In the genomic region with DNA sequence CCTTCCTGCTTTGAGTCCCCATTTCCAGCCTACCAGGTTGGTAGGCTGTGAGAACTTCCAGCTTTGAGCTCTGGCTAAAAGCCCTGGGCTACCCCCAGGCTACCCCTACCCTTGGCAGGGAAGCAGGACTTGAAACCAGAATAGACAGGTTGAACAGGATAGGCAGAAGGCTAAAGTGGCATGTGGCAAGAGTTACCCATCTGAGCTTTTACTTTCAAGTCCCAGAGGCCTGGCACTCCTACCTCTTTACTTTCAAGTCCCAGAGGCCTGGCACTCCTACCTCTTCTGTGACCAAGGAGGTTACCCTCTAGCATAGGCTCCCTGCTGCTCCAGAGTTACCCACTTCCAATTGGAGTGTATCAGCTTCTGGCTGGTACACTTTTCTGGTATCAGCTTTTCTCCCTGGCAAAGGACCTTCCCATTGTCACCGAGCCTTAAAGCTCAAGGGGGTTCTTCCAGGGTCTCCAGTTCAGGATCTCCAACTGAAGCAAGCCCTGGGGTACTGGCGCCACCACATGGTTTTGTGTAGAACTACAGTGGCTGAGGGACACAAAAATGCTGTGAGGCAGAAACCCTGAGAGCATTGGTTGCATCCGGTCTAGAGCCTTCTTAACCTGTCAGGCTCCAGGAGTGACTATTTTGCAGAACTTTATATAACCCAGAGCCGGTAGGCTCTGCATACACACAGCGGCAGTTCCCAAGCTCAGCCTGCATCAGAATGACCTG, we compare ENCODE assay signal across 8 mouse cellular contexts. TPM values are rescaled to one million over a fixed set of nuclear protein-coding genes. Genes with fewer than 3 reads are reported as not detected.
DNase-seq lines count a peak whose midpoint lies in the region; ATAC-seq and TF ChIP-seq lines count a peak whose summit lies in the region.

No protein-coding gene starts in this region.

- DNase-seq in layer of hippocampus, adult 11-12 months (ENCODE audit: low spot score): peak; percentile 68
- DNase-seq in layer of hippocampus, adult 9-11 months: no peak
- peak; percentile 71 for DNase-seq in ES-CJ7 (ENCODE audit: low read depth, low spot score)
- DNase-seq in adipocyte (ENCODE audit: low spot score): peak; percentile 12
- peak; percentile 73 for DNase-seq in hindbrain, postnatal 0 days (ENCODE audit: low spot score)
- DNase-seq in lung, postnatal 0 days (ENCODE audit: low spot score): peak; percentile 57
- DNase-seq in thymus, postnatal 0 days (ENCODE audit: low spot score): peak; percentile 81
- no peak for DNase-seq in heart, postnatal 25 days (ENCODE audit: low spot score)

- no peak overlapping the region for H3K27ac ChIP-seq in hindbrain, postnatal 0 days
- no peak overlapping the region for H3K27ac ChIP-seq in lung, postnatal 0 days (ENCODE audit: low read length)

- intact Hi-C loops in heart, postnatal 25 days (cut with DNase I): loop anchor here (1.0 to 5.0 kb wide), 2 partner anchors 42 to 92 kb away; no protein-coding TSS in a partner anchor

- TF ChIP-seq EP300 in lung, postnatal 0 days (IDR thresholded peaks at IDR 0.05): no peak

- H3K4me3 ChIP-seq in hindbrain, postnatal 0 days (ENCODE audit: low read length): no peak overlapping the region
- H3K4me3 ChIP-seq in lung, postnatal 0 days (ENCODE audit: low read depth, low read length): no peak overlapping the region

- H3K27me3 ChIP-seq in hindbrain, postnatal 0 days (ENCODE audit: insufficient read depth, low read length): no peaks in the 10 kb centered on the region
- no peaks in the 10 kb centered on the region for H3K27me3 ChIP-seq in lung, postnatal 0 days (replicated peaks; ENCODE audit: insufficient read depth, low read length)

- no peak overlapping the region for H3K4me2 ChIP-seq in hindbrain, postnatal 0 days (ENCODE audit: low read depth, low read length)
- no peak overlapping the region for H3K4me2 ChIP-seq in lung, postnatal 0 days (replicated peaks; ENCODE audit: low read depth, low read length)

- no peak for ATAC-seq in hindbrain, postnatal 0 days
- peak; percentile 77 for ATAC-seq in lung, postnatal 0 days

- H3K9ac ChIP-seq in hindbrain, postnatal 0 days (replicated peaks; ENCODE audit: low read length): no peak overlapping the region
- H3K9ac ChIP-seq in lung, postnatal 0 days (replicated peaks; ENCODE audit: low read depth): no peak overlapping the region

- peak; percentile 82 for TF ChIP-seq CTCF in hindbrain, postnatal 0 days (IDR thresholded peaks at IDR 0.05; ENCODE audit: low read depth)
- peak; percentile 84 for TF ChIP-seq CTCF in lung, postnatal 0 days (IDR thresholded peaks at IDR 0.05)

- 13% methylated on average over 5 of the region's 5 CpGs for WGBS in hindbrain, postnatal 0 days
- WGBS in lung, postnatal 0 days: 13% methylated on average over 5 of the region's 5 CpGs

- H3K4me1 ChIP-seq in hindbrain, postnatal 0 days (ENCODE audit: insufficient read depth, low read length): no peaks in the 10 kb centered on the region
- no peaks in the 10 kb centered on the region for H3K4me1 ChIP-seq in lung, postnatal 0 days (ENCODE audit: insufficient read depth, low read depth, low read length)

- H3K36me3 ChIP-seq in hindbrain, postnatal 0 days (ENCODE audit: insufficient read depth, low read length): no peaks in the 10 kb centered on the region
- H3K36me3 ChIP-seq in lung, postnatal 0 days (ENCODE audit: insufficient read depth, low read length): no peaks in the 10 kb centered on the region

- no peaks in the 10 kb centered on the region for H3K9me3 ChIP-seq in hindbrain, postnatal 0 days (ENCODE audit: low read length)
- no peaks in the 10 kb centered on the region for H3K9me3 ChIP-seq in lung, postnatal 0 days (ENCODE audit: low read length)

RNA-seq across cellular contexts. Expression of a gene that starts 10.1 kb away (rescaled TPM):
- 32.5 and 37.7 TPM in 2 replicates for total RNA-seq in hindbrain, postnatal 0 days (2014; rRNA removed)
- 17.8 and 20.6 TPM in 2 replicates for polyA plus RNA-seq in hindbrain, postnatal 0 days (2015; fragmentation: Nextera tagmentation; extraction: Ambion mirVana)
- 5.4 and 5.6 TPM in 2 replicates for polyA plus RNA-seq in lung, postnatal 0 days (2015; fragmentation: Nextera tagmentation; extraction: Ambion mirVana)
- 7.0 and 8.6 TPM in 2 replicates for polyA plus RNA-seq in thymus, postnatal 0 days (2015; fragmentation: Nextera tagmentation; extraction: Ambion mirVana)
- total RNA-seq in heart, postnatal 25 days (2021): 1 to 10 TPM; 4.6 to 5.8 TPM

RNA-seq across cellular contexts. Expression of a gene that starts 30.1 kb away (rescaled TPM):
- total RNA-seq in hindbrain, postnatal 0 days (2014; rRNA removed): 73.1 and 81.7 TPM in 2 replicates
- 78.2 and 88.3 TPM in 2 replicates for polyA plus RNA-seq in hindbrain, postnatal 0 days (2015; fragmentation: Nextera tagmentation; extraction: Ambion mirVana)
- polyA plus RNA-seq in lung, postnatal 0 days (2015; fragmentation: Nextera tagmentation; extraction: Ambion mirVana): 21.8 and 25.8 TPM in 2 replicates
- 47.9 and 56.2 TPM in 2 replicates for polyA plus RNA-seq in thymus, postnatal 0 days (2015; fragmentation: Nextera tagmentation; extraction: Ambion mirVana)
- total RNA-seq in heart, postnatal 25 days (2021): 10 to 100 TPM; 20.2 to 23.2 TPM

RNA-seq across cellular contexts. Expression of a gene that starts 39.0 kb away (rescaled TPM):
- total RNA-seq in hindbrain, postnatal 0 days (2014; rRNA removed): 46.1 and 70.7 TPM in 2 replicates
- 28.7 and 29.3 TPM in 2 replicates for polyA plus RNA-seq in hindbrain, postnatal 0 days (2015; fragmentation: Nextera tagmentation; extraction: Ambion mirVana)
- polyA plus RNA-seq in lung, postnatal 0 days (2015; fragmentation: Nextera tagmentation; extraction: Ambion mirVana): 13.5 and 19.0 TPM in 2 replicates
- 14.8 and 18.0 TPM in 2 replicates for polyA plus RNA-seq in thymus, postnatal 0 days (2015; fragmentation: Nextera tagmentation; extraction: Ambion mirVana)
- total RNA-seq in heart, postnatal 25 days (2021): 10 to 100 TPM; 31.8 to 32.4 TPM

RNA-seq across cellular contexts. Expression of a gene that starts 56.5 kb away (rescaled TPM):
- 139 TPM in 2 replicates for total RNA-seq in hindbrain, postnatal 0 days (2014; rRNA removed)
- 43.4 and 46.4 TPM in 2 replicates for polyA plus RNA-seq in hindbrain, postnatal 0 days (2015; fragmentation: Nextera tagmentation; extraction: Ambion mirVana)
- 11.8 and 12.1 TPM in 2 replicates for polyA plus RNA-seq in lung, postnatal 0 days (2015; fragmentation: Nextera tagmentation; extraction: Ambion mirVana)
- 6.1 and 6.6 TPM in 2 replicates for polyA plus RNA-seq in thymus, postnatal 0 days (2015; fragmentation: Nextera tagmentation; extraction: Ambion mirVana)
- total RNA-seq in heart, postnatal 25 days (2021): 10 to 100 TPM; 17.9 to 18.7 TPM

Comparison
In these comparisons a context has a peak if more than half of its experiments do, and no peak if none do; other contexts are left out.
1. DNase-seq: peak in layer of hippocampus, adult 11-12 months (single experiment), ES-CJ7 (single experiment), adipocyte (single experiment), hindbrain, postnatal 0 days (single experiment), lung, postnatal 0 days (single experiment) and thymus, postnatal 0 days (single experiment); none in layer of hippocampus, adult 9-11 months (single experiment) and heart, postnatal 25 days (single experiment).